Mouse (Mus musculus) lung, adult 2 months (tissue): ENCODE measurements at regions not wholly inside any gene's neighbourhood (a gene's known extent, or its start where the extent isn't known, plus 50 kb on each side); places are given as distances from the start of the nearest gene placed in this dataset.

Source experiments
- DNase-seq: peaks from one replicate; pipeline ENCODE4 v3.0.0; 2022
- H3K4me1 ChIP-seq: fragments of 200-500 bp; 2 replicates; pipeline ENCODE4 v1.6.1; 2011; ENCODE audit warnings: low read length; ENCODE audit not compliant: control insufficient read depth, insufficient read depth
- H3K4me3 ChIP-seq: fragments of 200-500 bp; replicated peaks from 2 replicates; pipeline ENCODE3; 2011; ENCODE audit warnings: low read depth, mild to moderate bottlenecking, control low read depth, low read length; ENCODE audit errors: extremely low read depth
- CTCF ChIP-seq: fragments of 200-500 bp; IDR thresholded peaks from 2 replicates; pipeline ENCODE4 v1.5.1; 2011; ENCODE audit warnings: mild to moderate bottlenecking, low read length, control low read depth; ENCODE audit not compliant: insufficient read depth
- POLR2A ChIP-seq: fragments of 200-500 bp; IDR thresholded peaks from 2 replicates; pipeline ENCODE4 v1.6.1; 2011; ENCODE audit warnings: low read depth, mild to moderate bottlenecking, control low read depth, low read length, borderline replicate concordance; ENCODE audit errors: extremely low read depth
- WGBS: fragments of 180-500 bp; shearing (Covaris S2); methylation state at CpG from one replicate; pipeline ENCODE4 v1.1.7; 2018; 5-methylcytosine and 5-hydroxymethylcytosine counted together

DNA sequence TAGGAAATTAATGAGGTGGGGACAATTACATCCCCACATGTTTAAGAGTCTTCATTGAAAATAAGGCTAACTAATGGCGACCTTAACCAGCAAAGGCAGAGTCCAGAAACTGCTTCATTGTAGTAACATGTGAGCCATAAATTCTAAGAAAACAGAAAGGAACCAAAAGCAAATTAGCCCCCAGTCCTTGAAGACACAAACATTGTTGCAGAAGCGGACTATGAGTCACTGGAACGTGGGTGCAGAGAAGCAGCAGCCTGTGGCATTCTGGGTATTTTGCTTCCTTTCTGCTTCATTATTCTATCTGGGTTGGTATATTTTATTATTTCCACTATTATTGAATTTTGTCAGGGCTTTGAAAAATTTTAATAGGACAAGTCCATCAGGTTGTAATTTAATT lies 78.6 kb upstream of the 1700024P04Rik start:
- Histone ChIP-seq H3K4me1 (no peaks in the 10 kb centered on the region; the same call in 1 of the 2 replicates), H3K4me3 (no peak overlapping the region)
- 70% methylated on average over 3 of the region's 3 CpGs for WGBS
- DNase-seq: no peak
- no peak for TF ChIP-seq CTCF
- TF ChIP-seq POLR2A: no peak

DNA sequence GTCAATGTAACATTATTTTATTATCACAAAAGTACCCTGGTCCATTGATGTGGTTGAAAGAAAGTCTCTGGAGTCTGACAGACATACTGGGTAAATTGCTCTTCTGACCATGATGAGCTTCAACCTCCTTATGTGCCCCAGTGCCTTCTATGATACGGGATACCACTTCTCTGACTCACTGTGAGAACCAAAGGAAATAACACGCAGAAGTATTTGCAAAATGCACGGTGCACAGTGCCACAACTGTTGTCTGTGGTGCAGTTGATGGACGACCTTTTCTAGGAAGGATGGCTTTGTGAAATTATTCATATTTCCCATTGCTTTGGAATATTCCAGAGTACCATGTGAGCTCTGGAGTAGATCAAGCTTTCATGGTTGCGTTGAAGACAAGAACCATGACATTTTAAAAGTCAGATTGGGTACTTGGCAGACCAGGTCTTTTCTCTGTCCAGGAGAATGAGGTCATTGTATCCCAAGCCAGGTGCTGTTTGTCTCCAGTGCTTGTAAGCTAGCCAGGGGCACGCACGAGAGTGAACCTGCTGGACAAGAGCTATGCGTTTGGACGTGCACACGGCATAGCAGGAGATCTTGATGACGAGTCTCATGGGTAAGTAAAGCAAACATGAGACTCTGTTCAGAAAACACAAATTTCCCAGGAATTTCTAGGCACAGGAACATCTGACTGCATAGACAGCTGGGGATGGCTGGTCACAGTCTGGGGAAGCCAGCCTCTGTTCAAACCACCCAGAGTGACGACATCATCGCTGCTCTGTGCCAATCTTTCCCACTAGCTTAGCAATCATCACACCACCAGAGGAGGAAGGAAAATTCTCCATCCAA lies 74.0 kb upstream of the 1700024P04Rik start:
- WGBS: 60% methylated on average over 13 of the region's 13 CpGs
- no peak for TF ChIP-seq CTCF
- no peak for TF ChIP-seq POLR2A
- Histone ChIP-seq H3K4me3 (no peak overlapping the region), H3K4me1 (no peaks in the 10 kb centered on the region; the same call in 1 of the 2 replicates)
- peak; percentile 14 for DNase-seq

DNA sequence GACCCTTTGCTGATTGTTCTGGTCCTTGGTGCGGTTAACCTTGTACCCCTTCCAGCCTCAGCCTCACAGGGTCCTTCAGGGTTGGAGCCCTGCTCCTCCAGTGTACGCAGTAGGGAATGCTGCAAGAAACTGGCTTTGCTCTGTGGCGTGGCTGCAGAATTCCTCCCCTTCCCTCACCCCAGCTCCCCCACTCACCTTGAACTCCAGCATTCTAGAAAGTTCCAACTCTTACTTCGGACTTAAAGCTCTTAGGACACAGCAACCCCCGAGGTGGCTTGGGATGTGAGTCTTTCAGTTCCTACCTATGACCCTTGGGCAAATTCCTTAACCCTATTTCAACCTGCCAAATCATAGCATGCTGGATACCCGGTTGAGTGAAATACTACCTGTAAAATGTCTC lies 73.3 kb upstream of the 1700024P04Rik start:
- H3K4me1 ChIP-seq: no peaks in the 10 kb centered on the region; the same call in 1 of the 2 replicates
- H3K4me3 ChIP-seq: no peak overlapping the region
- TF ChIP-seq POLR2A (no peak), CTCF (no peak)
- DNase-seq: no peak
- WGBS: 85% methylated on average over 6 of the region's 6 CpGs

DNA sequence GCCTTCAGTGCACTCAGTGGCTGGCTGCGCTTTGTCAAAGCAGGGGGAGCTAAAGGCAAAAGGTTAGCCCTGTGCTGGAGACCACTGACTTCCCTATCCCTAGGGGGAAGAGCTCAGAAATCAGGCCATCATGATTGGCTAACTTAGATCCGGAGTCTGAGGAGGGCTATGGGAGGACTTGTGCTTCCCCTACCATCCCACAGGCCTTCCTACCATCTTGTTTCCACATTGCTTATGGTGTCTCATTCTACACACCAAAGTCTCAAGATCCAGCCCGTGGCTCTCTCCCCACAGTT lies 72.9 kb upstream of the 1700024P04Rik start:
- TF ChIP-seq POLR2A: no peak
- TF ChIP-seq CTCF: no peak
- no peak for DNase-seq
- 68% methylated on average over 3 of the region's 3 CpGs for whole genome bisulfite sequencing
- H3K4me1 ChIP-seq: no peaks in the 10 kb centered on the region; the same call in 1 of the 2 replicates
- H3K4me3 ChIP-seq: no peak overlapping the region

DNA sequence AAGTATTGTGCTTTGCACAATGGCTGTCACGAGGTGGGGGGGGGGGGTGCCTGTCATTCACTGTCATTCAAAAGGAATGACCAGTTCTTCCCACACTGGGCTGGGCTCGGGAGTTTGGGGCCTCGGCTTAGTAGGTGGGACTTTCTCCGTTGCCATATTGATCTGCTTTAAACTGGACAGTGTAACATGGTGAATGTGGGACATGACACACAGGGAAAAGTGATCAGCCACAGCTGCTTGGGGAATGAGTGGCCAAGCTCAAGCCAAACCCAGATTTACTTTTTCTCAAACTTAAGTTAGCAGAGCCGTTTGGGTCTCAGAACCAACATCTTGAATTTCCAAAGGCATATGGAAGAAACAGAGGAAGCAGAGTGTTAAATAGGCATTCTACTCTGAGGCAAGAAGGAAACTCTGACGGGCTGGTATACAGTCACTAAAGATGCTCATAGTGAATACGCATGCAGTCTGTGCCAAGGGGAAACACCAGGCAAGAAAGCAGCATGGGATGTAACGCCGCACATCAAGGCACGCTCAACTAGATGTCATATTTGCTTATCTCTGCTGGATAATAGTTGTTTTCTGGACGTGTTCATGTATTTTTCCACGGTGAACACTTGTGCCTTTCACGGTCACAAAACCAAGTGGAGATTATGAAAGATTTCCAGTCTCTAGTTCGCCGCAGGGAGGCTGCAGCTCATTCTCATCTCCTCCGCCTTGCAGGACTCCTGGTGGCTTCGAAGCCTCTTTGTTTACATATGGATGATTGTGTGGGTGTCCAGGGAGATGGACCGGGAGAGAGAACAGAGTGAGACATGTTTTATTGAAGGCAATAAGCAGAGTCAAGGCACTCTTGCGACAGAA lies 72.3 kb upstream of the 1700024P04Rik start:
- DNase-seq: no peak
- no peak for TF ChIP-seq POLR2A
- no peak for TF ChIP-seq CTCF
- 70% methylated on average over 19 of the region's 19 CpGs for WGBS
- no peak overlapping the region for H3K4me3 ChIP-seq
- H3K4me1 ChIP-seq: no peaks in the 10 kb centered on the region; the same call in 1 of the 2 replicates

DNA sequence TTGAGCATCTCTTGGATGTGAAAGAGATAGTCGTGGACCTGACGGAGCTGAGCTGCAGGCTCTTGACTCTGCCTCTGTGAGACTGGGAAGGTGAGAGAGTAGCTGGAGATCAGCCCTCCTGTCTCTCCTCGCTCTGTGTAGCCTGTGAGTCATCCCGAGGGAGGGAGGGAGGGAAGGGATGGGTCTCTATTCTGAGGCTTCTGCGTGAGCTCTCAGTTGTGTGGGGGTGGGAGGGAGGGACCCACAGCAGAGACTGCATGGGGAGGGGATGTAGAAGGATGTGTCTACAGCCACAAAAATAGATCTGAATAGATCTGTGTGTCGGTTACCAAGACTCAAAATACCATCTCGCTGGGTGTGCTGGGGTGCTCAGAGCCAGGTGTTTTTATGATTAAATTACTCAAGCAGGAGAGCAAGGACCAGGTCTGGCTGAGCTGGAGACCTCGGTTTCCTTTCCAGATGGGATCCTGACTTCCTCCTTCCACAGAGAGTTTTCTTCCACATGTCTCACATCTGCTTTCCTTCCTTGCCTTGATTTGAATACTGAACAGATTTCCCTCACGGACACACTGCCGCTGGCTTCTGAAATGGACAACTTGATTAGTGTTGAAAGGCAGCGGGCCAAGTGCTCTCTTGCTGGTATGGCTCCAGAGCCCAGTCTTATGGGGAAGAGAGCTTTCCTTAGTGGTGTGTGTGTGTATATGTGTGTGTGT lies 71.4 kb upstream of the 1700024P04Rik start:
- DNase-seq: no peak

DNA sequence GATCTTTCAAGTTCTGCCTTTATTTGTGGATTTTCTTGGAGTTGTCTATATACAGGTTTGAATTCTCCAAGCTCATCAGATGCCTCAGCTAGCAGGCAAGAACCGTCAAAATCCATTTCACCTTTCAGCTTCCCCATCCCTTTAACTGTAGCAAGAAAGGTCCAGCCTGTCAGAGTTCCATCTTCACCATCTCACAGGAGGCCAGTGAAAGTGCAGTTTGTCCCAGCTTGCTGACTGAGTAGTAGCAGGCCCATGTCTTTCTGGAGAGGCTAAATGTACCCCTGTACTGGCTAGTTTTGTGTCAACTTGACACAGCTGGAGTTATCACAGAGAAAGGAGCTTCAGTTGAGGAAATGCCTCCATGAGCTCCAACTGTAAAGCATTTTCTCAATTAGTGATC lies 67.7 kb upstream of the 1700024P04Rik start:
- no peaks in the 10 kb centered on the region for H3K4me1 ChIP-seq
- no peak for DNase-seq
- H3K4me3 ChIP-seq: no peak overlapping the region
- TF ChIP-seq POLR2A: no peak
- WGBS: 91% methylated on average over 1 of the region's 1 CpGs

More for the DNA sequence above, 71.4 kb upstream of the 1700024P04Rik start:
- 37% methylated on average over 11 of the region's 11 CpGs for WGBS
- TF ChIP-seq POLR2A (no peak), CTCF (no peak)
- H3K4me3 ChIP-seq: no peak overlapping the region
- H3K4me1 ChIP-seq: no peaks in the 10 kb centered on the region; the same call in 1 of the 2 replicates

DNA sequence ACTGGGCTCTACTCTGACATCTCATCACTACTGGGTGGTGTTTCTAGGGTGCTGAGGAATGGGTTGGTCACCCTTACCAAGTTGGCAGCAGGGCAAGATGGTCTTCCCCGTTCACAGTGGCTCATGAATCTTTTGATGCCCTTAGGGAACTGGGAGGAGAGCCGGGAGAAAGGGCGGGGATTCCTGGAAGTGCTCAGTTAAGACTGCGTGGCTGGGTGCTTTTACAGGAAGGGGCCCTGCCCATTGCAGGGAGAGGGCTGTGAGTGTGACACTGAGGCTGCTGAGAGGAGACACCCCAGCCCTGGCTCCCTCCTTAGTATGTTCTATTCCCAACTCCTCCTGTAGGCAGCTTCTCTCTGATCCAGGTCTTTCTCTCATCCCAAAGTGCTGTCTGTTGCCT lies 65.3 kb upstream of the 1700024P04Rik start:
- H3K4me1 ChIP-seq: no peaks in the 10 kb centered on the region
- DNase-seq: no peak
- 40% methylated on average over 4 of the region's 4 CpGs for WGBS
- TF ChIP-seq CTCF (no peak), POLR2A (no peak)
- no peak overlapping the region for H3K4me3 ChIP-seq

DNA sequence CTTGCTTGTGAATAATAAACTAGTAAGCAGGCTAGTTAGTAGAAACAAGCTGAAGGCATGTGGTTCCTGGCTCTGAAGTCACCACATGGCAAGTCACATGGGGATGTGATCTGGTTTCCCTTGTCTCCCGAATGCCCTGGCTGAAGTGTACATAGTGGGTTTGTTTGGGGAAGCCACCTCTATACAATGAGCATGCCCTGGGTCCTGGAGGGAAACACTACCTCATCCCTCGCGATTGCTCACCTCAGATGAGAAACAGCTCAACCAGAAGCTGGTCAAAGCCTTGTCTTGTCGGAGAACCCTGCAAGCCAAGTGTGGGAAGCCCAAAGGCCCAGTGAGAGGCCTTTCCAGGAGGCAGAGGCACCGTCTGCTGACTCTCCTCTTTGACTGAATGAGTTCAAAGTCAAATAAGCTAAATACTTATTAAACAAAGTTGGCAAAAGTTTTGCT lies 64.3 kb upstream of the 1700024P04Rik start:
- DNase-seq: no peak
- Histone ChIP-seq H3K4me3 (no peak overlapping the region), H3K4me1 (no peaks in the 10 kb centered on the region)
- TF ChIP-seq CTCF: no peak
- 72% methylated on average over 5 of the region's 5 CpGs for WGBS
